Mouse (Mus musculus): ENCODE results near the gene Slc39a13. TPM values are rescaled to one million over a fixed set of nuclear protein-coding genes. Genes with fewer than 3 reads are reported as not detected.

Gene Slc39a13
- polyA plus RNA-seq, 1 experiment from 2014 or later: 64.8 TPM

DNA sequence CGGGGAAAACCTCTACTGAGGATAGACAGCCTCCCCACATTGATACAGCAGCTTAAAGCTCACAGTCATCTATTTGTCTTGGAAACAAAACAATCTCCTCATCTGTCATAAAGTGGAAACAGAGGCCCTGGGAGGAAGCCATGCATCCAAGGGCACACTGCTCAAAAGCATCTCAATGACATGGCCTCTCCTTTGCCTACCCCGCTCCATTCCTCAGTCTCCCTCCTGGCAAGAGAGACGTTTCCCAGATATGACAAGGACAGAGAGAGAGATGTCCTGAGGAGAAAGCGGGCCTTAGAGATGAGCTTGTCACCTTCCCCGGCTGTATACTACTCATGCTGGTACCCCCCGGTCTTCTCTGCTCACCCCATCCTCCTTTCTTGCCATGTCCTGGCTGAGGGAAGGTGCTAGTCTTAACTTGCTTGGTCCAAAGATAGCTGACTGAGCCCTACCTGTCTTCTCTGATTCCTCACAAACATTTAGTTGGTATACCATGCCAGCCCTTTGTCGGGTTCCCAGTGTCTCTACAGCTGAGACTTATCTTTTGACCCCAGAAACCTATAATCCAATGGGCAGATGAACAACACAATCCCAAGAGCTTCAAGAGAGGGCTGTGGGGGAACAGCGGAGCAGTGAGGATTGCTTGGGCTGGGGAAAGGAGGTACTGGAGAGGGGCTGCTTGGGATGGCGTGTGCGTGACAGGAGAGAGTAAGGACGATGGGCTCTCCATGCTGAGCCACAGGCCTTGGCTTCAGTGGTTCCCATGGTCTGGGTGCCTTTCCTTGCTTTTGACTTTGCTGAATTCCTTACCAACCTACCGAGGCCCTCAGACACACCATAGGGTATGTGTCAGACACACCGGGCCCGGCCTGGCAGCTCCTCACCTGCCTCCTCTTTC lies 15.5 kb upstream of the Slc39a13 start:
- Histone ChIP-seq H3K27me3 (replicated peaks; ENCODE audit: control insufficient read depth, insufficient read depth, low read length) (no peaks in the 10 kb centered on the region), H3K9ac (ENCODE audit: low read depth, low read length) (no peak overlapping the region; the same call in 1 of the 2 replicates), H3K4me1 (ENCODE audit: control insufficient read depth, insufficient read depth, low read length) (no peaks in the 10 kb centered on the region), H3K36me3 (ENCODE audit: control insufficient read depth, insufficient read depth, low read length) (no peaks in the 10 kb centered on the region), H3K27ac (replicated peaks; ENCODE audit: low read depth, low read length) (no peak overlapping the region), H3K9me3 (ENCODE audit: control insufficient read depth, low read length) (no peaks in the 10 kb centered on the region), H3K4me2 (ENCODE audit: low read depth, low read length) (no peak overlapping the region), H3K4me3 (ENCODE audit: low read depth, low read length) (no peak overlapping the region)
- ATAC-seq (ENCODE audit: low read depth) (no peak), DNase-seq (ENCODE audit: low spot score) (no peak)
- WGBS: 85% methylated on average over 14 of the region's 14 CpGs

DNA sequence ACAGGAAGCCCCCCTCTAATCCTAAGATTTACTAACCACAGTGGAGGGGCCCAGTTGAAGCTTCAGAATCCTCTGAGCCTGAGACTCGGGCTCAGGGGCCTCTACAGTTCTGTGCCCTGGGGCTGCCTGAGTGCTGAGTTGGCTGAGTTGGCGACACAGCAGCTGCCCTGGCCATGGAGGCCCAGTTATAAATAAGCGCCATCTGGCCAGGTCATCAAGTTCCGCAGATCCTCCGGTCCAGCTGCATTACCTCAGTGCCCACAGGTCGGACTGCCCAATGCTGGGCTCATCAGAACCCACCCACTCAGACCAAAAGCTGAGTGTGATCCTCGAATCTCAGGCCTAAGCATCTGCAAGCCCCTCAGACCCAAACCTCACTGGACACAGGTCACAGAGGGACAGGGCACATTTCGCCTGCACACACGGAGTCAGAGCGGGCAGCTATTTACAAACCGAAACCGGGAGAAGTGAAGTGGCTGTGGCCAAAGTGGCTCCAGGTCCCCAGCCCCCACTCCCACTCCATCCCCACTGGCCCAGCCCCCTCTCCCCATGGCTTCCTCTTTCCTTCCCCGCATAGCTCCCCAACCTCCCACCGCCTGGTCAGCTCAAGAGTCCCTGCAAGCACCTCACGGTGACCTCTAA lies 14.1 kb upstream of the Slc39a13 start:
- H3K4me2 ChIP-seq (ENCODE audit: low read depth, low read length): no peak overlapping the region
- H3K27me3 ChIP-seq (replicated peaks; ENCODE audit: control insufficient read depth, insufficient read depth, low read length): no peaks in the 10 kb centered on the region
- no peaks in the 10 kb centered on the region for H3K36me3 ChIP-seq (ENCODE audit: control insufficient read depth, insufficient read depth, low read length)
- ATAC-seq (ENCODE audit: low read depth): no peak
- WGBS: 74% methylated on average over 13 of the region's 15 CpGs
- H3K4me1 ChIP-seq (ENCODE audit: control insufficient read depth, insufficient read depth, low read length): 0 out of 2 replicates have a peak, but pooled peaks cover under 1% of the 10 kb centered on the region
- H3K4me3 ChIP-seq (ENCODE audit: low read depth, low read length): no peak overlapping the region
- H3K9ac ChIP-seq (ENCODE audit: low read depth, low read length): no peak overlapping the region
- H3K27ac ChIP-seq (replicated peaks; ENCODE audit: low read depth, low read length): no peak overlapping the region
- peak; percentile 16 for DNase-seq (ENCODE audit: low spot score)
- no peaks in the 10 kb centered on the region for H3K9me3 ChIP-seq (ENCODE audit: control insufficient read depth, low read length)

DNA sequence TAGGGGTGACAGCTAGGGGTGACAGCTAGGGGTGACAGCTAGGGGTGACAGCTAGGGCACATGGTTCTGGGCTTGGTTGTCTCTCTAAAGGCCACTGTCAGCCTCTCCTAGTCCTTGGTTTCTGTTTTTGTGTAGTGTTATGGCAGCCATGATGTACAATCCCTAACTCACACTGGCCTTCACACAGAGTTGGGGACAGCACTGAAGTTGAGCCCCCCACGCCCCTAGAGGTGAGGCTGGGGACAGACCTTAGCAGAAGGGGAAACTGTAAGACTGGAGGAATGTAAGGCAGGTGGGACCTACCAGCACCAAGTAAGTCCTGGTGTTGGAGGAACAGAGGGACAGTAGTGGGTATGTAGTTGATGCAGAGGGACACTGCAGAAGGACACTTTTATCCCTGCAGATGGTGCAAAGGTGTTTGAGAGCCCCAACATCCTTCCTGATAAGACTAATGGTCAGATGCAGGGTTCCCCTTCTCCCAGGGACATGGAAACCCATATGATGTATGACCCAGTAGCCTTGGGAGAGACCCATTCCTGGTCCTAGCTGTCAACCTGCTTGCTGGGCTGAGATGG lies 13.2 kb upstream of the Slc39a13 start:
- whole genome bisulfite sequencing: 42% methylated on average over 1 of the region's 1 CpGs
- H3K27ac ChIP-seq (replicated peaks; ENCODE audit: low read depth, low read length): no peak overlapping the region
- no peak overlapping the region for H3K9ac ChIP-seq (ENCODE audit: low read depth, low read length)

DNA sequence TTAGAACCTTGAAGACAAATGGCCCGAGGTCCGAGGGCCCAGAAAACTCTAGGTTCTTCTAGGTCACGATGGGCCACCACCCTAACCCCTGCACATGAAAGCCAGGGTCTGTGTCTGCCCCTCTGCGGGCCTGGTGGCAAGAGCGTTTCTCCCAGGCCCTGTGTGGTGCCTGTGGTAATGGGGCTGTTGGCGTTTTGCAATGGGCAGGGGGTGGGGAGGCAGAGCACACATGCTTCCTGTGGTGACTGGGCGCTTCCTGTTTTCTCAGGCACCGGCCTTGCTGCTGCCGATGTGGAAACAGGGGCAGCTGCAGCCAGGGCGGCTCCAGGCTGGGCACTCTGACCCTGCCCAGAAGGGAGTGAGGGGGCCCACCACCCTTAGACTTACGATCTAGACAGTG lies 12.6 kb upstream of the Slc39a13 start:
- Histone ChIP-seq H3K9me3 (ENCODE audit: control insufficient read depth, low read length) (no peaks in the 10 kb centered on the region), H3K4me1 (ENCODE audit: control insufficient read depth, insufficient read depth, low read length) (0 out of 2 replicates have a peak, but pooled peaks cover 6% of the 10 kb centered on the region), H3K36me3 (ENCODE audit: control insufficient read depth, insufficient read depth, low read length) (no peaks in the 10 kb centered on the region), H3K4me3 (ENCODE audit: low read depth, low read length) (no peak overlapping the region), H3K9ac (ENCODE audit: low read depth, low read length) (no peak overlapping the region), H3K4me2 (ENCODE audit: low read depth, low read length) (no peak overlapping the region), H3K27ac (replicated peaks; ENCODE audit: low read depth, low read length) (no peak overlapping the region), H3K27me3 (replicated peaks; ENCODE audit: control insufficient read depth, insufficient read depth, low read length) (no peaks in the 10 kb centered on the region)
- DNase-seq (ENCODE audit: low spot score) (peak; percentile 31), ATAC-seq (ENCODE audit: low read depth) (no peak)
- WGBS: 62% methylated on average over 11 of the region's 11 CpGs

More for the DNA sequence above, 13.2 kb upstream of the Slc39a13 start:
- DNase-seq (ENCODE audit: low spot score) (no peak), ATAC-seq (ENCODE audit: low read depth) (no peak)
- Histone ChIP-seq H3K36me3 (ENCODE audit: control insufficient read depth, insufficient read depth, low read length) (no peaks in the 10 kb centered on the region), H3K27me3 (replicated peaks; ENCODE audit: control insufficient read depth, insufficient read depth, low read length) (no peaks in the 10 kb centered on the region), H3K4me3 (ENCODE audit: low read depth, low read length) (no peak overlapping the region), H3K4me2 (ENCODE audit: low read depth, low read length) (no peak overlapping the region), H3K9me3 (ENCODE audit: control insufficient read depth, low read length) (no peaks in the 10 kb centered on the region), H3K4me1 (ENCODE audit: control insufficient read depth, insufficient read depth, low read length) (0 out of 2 replicates have a peak, but pooled peaks cover 6% of the 10 kb centered on the region)

DNA sequence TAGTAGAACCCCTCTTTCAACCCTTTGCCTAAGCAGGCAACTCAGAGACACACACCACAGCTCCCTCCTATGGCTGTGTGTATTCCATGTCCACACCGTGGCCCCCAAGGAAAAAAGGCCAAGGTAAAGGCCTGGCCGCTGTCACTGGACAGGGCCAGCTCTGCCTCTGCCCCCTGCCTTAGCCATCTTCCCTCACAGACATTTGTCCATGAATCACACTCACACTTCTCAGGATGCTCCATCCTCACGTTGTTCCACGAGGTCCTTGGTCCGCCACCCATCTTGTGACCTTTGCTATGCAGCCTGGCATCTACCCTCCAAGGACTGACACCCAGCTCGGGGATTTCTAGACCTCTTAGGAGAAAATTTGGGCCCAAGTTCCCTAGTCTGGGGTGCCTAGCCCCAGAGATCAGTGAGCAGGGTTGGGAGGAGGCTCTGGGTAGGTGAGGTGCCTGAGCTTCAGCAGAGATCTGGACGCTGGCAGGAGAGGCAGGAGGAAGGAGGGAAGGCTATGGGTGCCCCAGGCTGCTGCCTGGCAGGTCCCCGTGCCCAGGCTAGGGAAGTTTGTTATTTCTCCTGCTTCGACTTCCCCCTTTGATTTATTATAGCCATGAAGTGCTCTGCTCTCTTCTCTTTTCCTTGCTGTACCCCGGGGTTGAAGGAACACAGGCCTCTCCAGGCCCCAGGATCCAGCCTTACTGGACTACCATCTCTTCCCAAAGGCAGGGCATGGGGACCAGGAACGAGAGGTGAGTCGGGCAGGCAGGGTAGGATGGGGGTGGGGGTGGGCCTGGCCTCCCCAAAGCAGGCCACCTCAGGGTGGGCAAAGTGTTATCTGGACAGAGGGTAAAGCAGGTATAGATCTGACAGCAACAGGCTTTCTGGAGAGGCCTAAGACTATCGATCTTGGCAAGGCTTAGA lies 11.8 kb upstream of the Slc39a13 start, which contains the start of gene Spi1:
TSS of gene Spi1 (plus strand) at position 616 of the 921 bp plus-strand sequence.
- H3K27ac ChIP-seq (replicated peaks; ENCODE audit: low read depth, low read length): 0 out of 2 replicates have a peak within 1 kb of the TSS, but pooled peaks have one; percentile 35
- no peak within 1 kb of the TSS for H3K4me3 ChIP-seq (ENCODE audit: low read depth, low read length)
- H3K27me3 ChIP-seq (replicated peaks; ENCODE audit: control insufficient read depth, insufficient read depth, low read length): no peaks in the 10 kb centered on the region
- WGBS: 83% methylated on average over 13 of the region's 13 CpGs
- DNase-seq (ENCODE audit: low spot score) (no peak), ATAC-seq (ENCODE audit: low read depth) (no peak)
- H3K9ac ChIP-seq (ENCODE audit: low read depth, low read length): no peak within 1 kb of the TSS
- no peak within 1 kb of the TSS for H3K4me2 ChIP-seq (ENCODE audit: low read depth, low read length)
- no peaks in the 10 kb centered on the region for H3K36me3 ChIP-seq (ENCODE audit: control insufficient read depth, insufficient read depth, low read length)
- H3K4me1 ChIP-seq (ENCODE audit: control insufficient read depth, insufficient read depth, low read length): 0 out of 2 replicates have a peak, but pooled peaks cover 6% of the 10 kb centered on the region
- H3K9me3 ChIP-seq (ENCODE audit: control insufficient read depth, low read length): no peaks in the 10 kb centered on the region

DNA sequence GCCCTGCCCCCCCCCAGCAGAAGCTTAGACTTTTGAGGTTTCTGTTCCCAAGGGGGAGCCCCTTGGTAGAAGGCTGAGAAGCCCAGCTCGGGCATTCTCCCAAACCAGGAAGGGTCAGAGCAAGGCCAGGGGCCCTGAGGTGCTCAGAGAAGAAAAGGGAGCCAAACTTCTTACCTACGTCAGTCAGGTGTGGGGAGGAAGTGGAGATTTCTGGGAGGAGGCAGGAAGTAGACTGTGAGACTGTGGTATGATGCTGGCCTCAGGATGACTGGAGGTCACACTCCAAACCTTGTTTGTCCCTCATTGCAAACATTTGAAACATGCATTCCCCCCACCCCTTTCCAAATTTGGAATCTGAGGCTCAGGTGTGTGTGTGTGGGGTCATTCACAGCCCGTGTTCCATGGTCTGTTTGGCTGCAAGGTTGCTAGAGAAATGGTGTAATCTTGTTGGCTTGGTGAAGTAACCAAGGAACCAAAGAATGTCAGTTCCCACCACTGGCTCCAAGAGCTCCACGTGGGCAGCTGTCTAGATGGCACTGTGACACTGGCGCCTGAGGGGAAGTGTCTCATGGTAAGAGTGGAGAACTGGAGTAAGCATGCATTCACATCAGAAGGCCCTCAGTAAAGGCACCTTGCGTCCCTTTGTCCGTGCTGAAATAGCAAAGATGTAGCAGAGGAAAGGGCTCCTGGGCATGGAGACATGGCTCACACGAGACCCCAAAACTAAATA lies 10.7 kb upstream of the Slc39a13 start:
- Histone ChIP-seq H3K9me3 (ENCODE audit: control insufficient read depth, low read length) (no peaks in the 10 kb centered on the region), H3K36me3 (ENCODE audit: control insufficient read depth, insufficient read depth, low read length) (no peaks in the 10 kb centered on the region), H3K4me1 (ENCODE audit: control insufficient read depth, insufficient read depth, low read length) (0 out of 2 replicates have a peak, but pooled peaks cover 6% of the 10 kb centered on the region), H3K4me3 (ENCODE audit: low read depth, low read length) (no peak overlapping the region), H3K27me3 (replicated peaks; ENCODE audit: control insufficient read depth, insufficient read depth, low read length) (no peaks in the 10 kb centered on the region), H3K9ac (ENCODE audit: low read depth, low read length) (no peak overlapping the region), H3K27ac (replicated peaks; ENCODE audit: low read depth, low read length) (no peak overlapping the region), H3K4me2 (ENCODE audit: low read depth, low read length) (no peak overlapping the region)
- ATAC-seq (ENCODE audit: low read depth): no peak
- WGBS: 83% methylated on average over 8 of the region's 8 CpGs
- DNase-seq (ENCODE audit: low spot score): no peak

DNA sequence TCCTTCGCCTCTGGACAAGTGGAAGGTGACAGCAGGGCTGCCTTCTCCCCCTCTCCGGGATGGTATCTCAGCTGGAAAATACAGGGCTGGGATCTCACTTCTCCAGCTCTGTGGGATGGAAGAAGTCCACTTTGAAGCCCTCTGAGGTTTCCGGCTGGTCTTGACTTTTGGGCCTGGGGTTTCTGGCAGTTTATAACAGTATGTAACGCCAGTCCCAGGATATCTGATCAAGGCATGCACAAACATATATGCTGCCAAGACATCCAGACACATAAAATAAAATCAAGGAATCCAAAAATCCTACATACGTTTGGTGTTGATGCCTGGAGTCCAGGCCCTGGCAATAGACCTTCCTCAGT lies 8.8 kb upstream of the Slc39a13 start:
- Histone ChIP-seq H3K4me1 (ENCODE audit: control insufficient read depth, insufficient read depth, low read length) (0 out of 2 replicates have a peak, but pooled peaks cover 6% of the 10 kb centered on the region), H3K27ac (replicated peaks; ENCODE audit: low read depth, low read length) (no peak overlapping the region), H3K9me3 (ENCODE audit: control insufficient read depth, low read length) (no peaks in the 10 kb centered on the region), H3K4me2 (ENCODE audit: low read depth, low read length) (peak overlapping the region; percentile 98), H3K36me3 (ENCODE audit: control insufficient read depth, insufficient read depth, low read length) (no peaks in the 10 kb centered on the region), H3K9ac (ENCODE audit: low read depth, low read length) (peak overlapping the region; percentile 76), H3K4me3 (ENCODE audit: low read depth, low read length) (peak overlapping the region; percentile 51), H3K27me3 (replicated peaks; ENCODE audit: control insufficient read depth, insufficient read depth, low read length) (no peaks in the 10 kb centered on the region)
- ATAC-seq (ENCODE audit: low read depth) (no peak; the same call in 1 of the 2 replicates), DNase-seq (ENCODE audit: low spot score) (no peak)
- 21% methylated on average over 5 of the region's 5 CpGs for WGBS

Measured in embryonic facial prominence, embryonic 14.5 days (tissue).